Mouse (Mus musculus): ENCODE results near the gene Fam193a. TPM values are rescaled to one million over a fixed set of nuclear protein-coding genes. Genes with fewer than 3 reads are reported as not detected.
A peak's percentile ranks its signal among the peaks of the same experiment; 100 is the strongest.

The Fam193a gene
- total RNA-seq (2021) = 10 to 100 TPM; 35.8 to 41.1 TPM
- long read RNA-seq, experiment 1, full-length matches to known transcripts = 1 of 5 reads
- long read RNA-seq, experiment 1, partial matches to known transcripts = 3 of 5 reads
- long read RNA-seq, experiment 1, other reads (novel, unspliced or antisense) = 1 of 5 reads
- long read RNA-seq, experiment 2, full-length matches to known transcripts = 3 of 9 reads
- long read RNA-seq, experiment 2, partial matches to known transcripts = 3 of 9 reads
- long read RNA-seq, experiment 2, other reads (novel, unspliced or antisense) = 3 of 9 reads

GRCm38 (mm10) chr5:34369341-34370021, at the start of gene Fam193a:
Gene Fam193a (plus strand): TSS chr5:34369933.
- peak; percentile 98 to 99 for DNase-seq (ENCODE audit: low spot score in 2 of 2)

- DNase-seq (ENCODE audit: low spot score in 2 of 2) = no peak
Measured at GRCm38 (mm10) chr5:34321236-34321635, 48.5 kb upstream of the Fam193a start.

- DNase-seq (ENCODE audit: low spot score in 2 of 2) = no peak
Measured at GRCm38 (mm10) chr5:34325286-34325685, 44.4 kb upstream of the Fam193a start.

- no peak for DNase-seq (ENCODE audit: low spot score in 2 of 2)
Measured at GRCm38 (mm10) chr5:34326249-34326691, 43.5 kb upstream of the Fam193a start.

GRCm38 (mm10) chr5:34326875-34327576, 42.7 kb upstream of the Fam193a start:
- DNase-seq (ENCODE audit: low spot score in 2 of 2) = peak in 1 of 2 experiments; percentile 27

GRCm38 (mm10) chr5:34330136-34330535, 39.6 kb upstream of the Fam193a start:
- no peak for DNase-seq (ENCODE audit: low spot score in 2 of 2)

GRCm38 (mm10) chr5:34334081-34334480, 35.7 kb upstream of the Fam193a start:
- no peak for DNase-seq (ENCODE audit: low spot score in 2 of 2)

GRCm38 (mm10) chr5:34335539-34336096, 34.1 kb upstream of the Fam193a start:
- DNase-seq (ENCODE audit: low spot score in 2 of 2) = no peak

GRCm38 (mm10) chr5:34336097-34336774, 33.5 kb upstream of the Fam193a start, which contains the start of gene Rnf4:
Gene Rnf4 (plus strand): TSS chr5:34336289.
- peak; percentile 92 to 99 for DNase-seq (ENCODE audit: low spot score in 2 of 2)

GRCm38 (mm10) chr5:34336775-34337450, 32.8 kb upstream of the Fam193a start:
- peak; percentile 37 to 66 for DNase-seq (ENCODE audit: low spot score in 2 of 2)

GRCm38 (mm10) chr5:34340246-34340645, 29.5 kb upstream of the Fam193a start:
- no peak for DNase-seq (ENCODE audit: low spot score in 2 of 2)

GRCm38 (mm10) chr5:34352084-34352631, 17.6 kb upstream of the Fam193a start:
- DNase-seq (ENCODE audit: low spot score in 2 of 2) = no peak

GRCm38 (mm10) chr5:34360261-34360660, 9.5 kb upstream of the Fam193a start:
- DNase-seq (ENCODE audit: low spot score in 2 of 2) = no peak

GRCm38 (mm10) chr5:34363115-34363514, 6.6 kb upstream of the Fam193a start:
- no peak for DNase-seq (ENCODE audit: low spot score in 2 of 2)

GRCm38 (mm10) chr5:34368551-34369290, 1.0 kb upstream of the Fam193a start:
- no peak for DNase-seq (ENCODE audit: low spot score in 2 of 2)

- peak; percentile 23 to 40 for DNase-seq (ENCODE audit: low spot score in 2 of 2)
Measured at GRCm38 (mm10) chr5:34370022-34370823, 490 bp downstream of the Fam193a start.

- DNase-seq (ENCODE audit: low spot score in 2 of 2) = no peak
Measured at GRCm38 (mm10) chr5:34370840-34371239, 1.1 kb downstream of the Fam193a start.

- DNase-seq (ENCODE audit: low spot score in 2 of 2) = no peak
Measured at GRCm38 (mm10) chr5:34372141-34372540, 2.4 kb downstream of the Fam193a start.

GRCm38 (mm10) chr5:34372541-34372940, 2.8 kb downstream of the Fam193a start:
- no peak for DNase-seq (ENCODE audit: low spot score in 2 of 2)
